Mouse (Mus musculus) spleen, postnatal 10 days (tissue): Measurements from ENCODE around the gene Pbld1.

Experiments used
- DNase-seq, 2 experiments: peaks; one replicate each; pipeline ENCODE4 v3.0.0; 2021 to 2022; ENCODE audit warnings: low spot score in 2 of 2

Pbld1 gene

GRCm38 (mm10) chr10:63092616-63093550, 32.9 kb downstream of the Pbld1 start:
- no peak for DNase-seq

GRCm38 (mm10) chr10:63096757-63097156, 36.8 kb downstream of the Pbld1 start:
- DNase-seq, result no peak

- no peak for DNase-seq
These were observed 38.2 kb downstream of the Pbld1 start for GRCm38 (mm10) chr10:63098191-63098590.

- DNase-seq, result no peak
These were observed 39.6 kb downstream of the Pbld1 start, which contains the start of gene Atoh7 for GRCm38 (mm10) chr10:63099521-63099920. Gene Atoh7, plus strand, starts transcription at chr10:63099651.

- DNase-seq, result peak in 1 of 2 experiments; percentile 34
These were observed 40.1 kb downstream of the Pbld1 start for GRCm38 (mm10) chr10:63099941-63100562.

- no peak for DNase-seq
These were observed 40.7 kb downstream of the Pbld1 start for GRCm38 (mm10) chr10:63100657-63101056.

GRCm38 (mm10) chr10:63113027-63113604, 53.2 kb downstream of the Pbld1 start:
- DNase-seq, result no peak

- DNase-seq, result no peak
These were observed 53.9 kb downstream of the Pbld1 start for GRCm38 (mm10) chr10:63113716-63114360.

- DNase-seq, result no peak
These were observed 55.9 kb downstream of the Pbld1 start for GRCm38 (mm10) chr10:63115881-63116280.

- DNase-seq, result no peak
These were observed 56.4 kb downstream of the Pbld1 start for GRCm38 (mm10) chr10:63116376-63116775.

- DNase-seq, result no peak
These were observed 57.6 kb downstream of the Pbld1 start for GRCm38 (mm10) chr10:63117583-63117982.

GRCm38 (mm10) chr10:63119916-63120315, 60.0 kb downstream of the Pbld1 start:
- no peak for DNase-seq

GRCm38 (mm10) chr10:63121961-63122360, 62.0 kb downstream of the Pbld1 start:
- DNase-seq, result no peak

- DNase-seq, result peak in 1 of 2 experiments; percentile 32
These were observed 62.6 kb downstream of the Pbld1 start for GRCm38 (mm10) chr10:63122516-63122915.

GRCm38 (mm10) chr10:63123141-63123540, 63.2 kb downstream of the Pbld1 start:
- DNase-seq, result no peak

GRCm38 (mm10) chr10:63124016-63124415, 64.1 kb downstream of the Pbld1 start:
- DNase-seq, result no peak

- DNase-seq, result no peak
These were observed 65.4 kb downstream of the Pbld1 start for GRCm38 (mm10) chr10:63125343-63125742.

GRCm38 (mm10) chr10:63126116-63126515, 66.2 kb downstream of the Pbld1 start:
- DNase-seq, result no peak

- no peak for DNase-seq
These were observed 67.2 kb downstream of the Pbld1 start for GRCm38 (mm10) chr10:63127156-63127555.
